10 mouse cellular contexts compared by ENCODE assay signal in genomic region chr8:84985049-84985683, GRCm38 (mm10). TPM values are rescaled to one million over a fixed set of nuclear protein-coding genes. Genes with fewer than 3 reads are reported as not detected.
DNase-seq lines count a peak whose midpoint lies in the region; ATAC-seq and TF ChIP-seq lines count a peak whose summit lies in the region.
"Had no signal": no experiment of that assay in that cellular context is flagged by ENCODE, and none has a peak within 500 bp of the region (broad histone marks: within the 10 kb centered on the region; RNA-seq: fewer than 3 reads in every experiment).

No protein-coding gene starts in this region.

- peak overlapping the region; percentile 79 for H3K4me2 ChIP-seq in stomach, embryonic 16.5 days (ENCODE audit: low read depth, low read length)

- WGBS in kidney, adult 2 months = 2% methylated on average over 23 of the region's 23 CpGs
- under 1% methylated on average over 23 of the region's 23 CpGs for WGBS in hindbrain, embryonic 10.5 days
- under 1% methylated on average over 23 of the region's 23 CpGs for WGBS in lung, adult 2 months
- under 1% methylated on average over 23 of the region's 23 CpGs for WGBS in stomach, embryonic 16.5 days

- H3K4me1 ChIP-seq in kidney, adult 2 months (ENCODE audit: control insufficient read depth, insufficient read depth, low read length) = peaks cover 45% of the 10 kb centered on the region
- peaks cover 11 to 61% of the 10 kb centered on the region in 2 experiments for H3K4me1 ChIP-seq in MEL (ENCODE audit: control insufficient read depth in 1 of 2, insufficient read depth in 2 of 2, low read length in 2 of 2)
- H3K4me1 ChIP-seq in hindbrain, embryonic 10.5 days (replicated peaks) = peaks cover 65% of the 10 kb centered on the region
- peaks cover 55% of the 10 kb centered on the region for H3K4me1 ChIP-seq in lung, adult 2 months (ENCODE audit: control insufficient read depth, insufficient read depth, low read length)
- peaks cover 47% of the 10 kb centered on the region for H3K4me1 ChIP-seq in stomach, embryonic 16.5 days (ENCODE audit: control insufficient read depth, insufficient read depth, low read length)

- no peak for DNase-seq in kidney, adult 2 months
- no peak for DNase-seq in kidney, adult 18-20 months
- peak; percentile 70 for DNase-seq in MEL (ENCODE audit: low read depth, low spot score)
- no peak for DNase-seq in hindbrain, embryonic 10.5 days (ENCODE audit: low spot score)
- no peak for DNase-seq in lung, adult 2 months
- DNase-seq in ovary, postnatal 10 days (ENCODE audit: low spot score) = no peak

- H3K4me3 ChIP-seq in kidney, adult 2 months (ENCODE audit: insufficient read depth, low read depth, low read length) = peak overlapping the region; percentile 34
- H3K4me3 ChIP-seq in MEL (ENCODE audit: control insufficient read depth in 1 of 2, insufficient read depth in 1 of 2, low read depth in 2 of 2, low read length in 2 of 2) = peak overlapping the region; percentile 61 to 65
- H3K4me3 ChIP-seq in hindbrain, embryonic 10.5 days = peak overlapping the region; percentile 66
- H3K4me3 ChIP-seq in lung, adult 2 months (replicated peaks; ENCODE audit: extremely low read depth, low read depth, low read length) = peak overlapping the region; percentile 52
- peak overlapping the region; percentile 43 for H3K4me3 ChIP-seq in stomach, embryonic 16.5 days (replicated peaks; ENCODE audit: low read length)

- peaks cover 6% of the 10 kb centered on the region; the same call in 1 of the 2 replicates for H3K79me2 ChIP-seq in MEL (ENCODE audit: control insufficient read depth, insufficient read depth, low read length, poor library complexity)

- TF ChIP-seq EP300 in MEL (IDR thresholded peaks at IDR 0.05; ENCODE audit: low read depth in 1 of 2, low read length in 2 of 2) = no peak

- H3K9me3 ChIP-seq in MEL (replicated peaks; ENCODE audit: insufficient read depth, low read length) = no peaks in the 10 kb centered on the region
- no peaks in the 10 kb centered on the region for H3K9me3 ChIP-seq in hindbrain, embryonic 10.5 days
- H3K9me3 ChIP-seq in stomach, embryonic 16.5 days (replicated peaks; ENCODE audit: control insufficient read depth, low read length) = no peaks in the 10 kb centered on the region

- no peak for TF ChIP-seq RAD21 in MEL (IDR thresholded peaks at IDR 0.05; ENCODE audit: low read depth, low read length)

- no peaks in the 10 kb centered on the region for H3K36me3 ChIP-seq in kidney, adult 2 months (ENCODE audit: control insufficient read depth, insufficient read depth, low read length)
- peaks cover 0 to 50% of the 10 kb centered on the region in 2 experiments; a peak in 2 of 4 replicates for H3K36me3 ChIP-seq in MEL (ENCODE audit: control insufficient read depth in 1 of 2, insufficient read depth in 2 of 2, low read length in 2 of 2)
- no peaks in the 10 kb centered on the region for H3K36me3 ChIP-seq in hindbrain, embryonic 10.5 days
- no peaks in the 10 kb centered on the region for H3K36me3 ChIP-seq in stomach, embryonic 16.5 days (ENCODE audit: control insufficient read depth, insufficient read depth, low read length)

- no peaks in the 10 kb centered on the region for H3K27me3 ChIP-seq in kidney, adult 2 months (replicated peaks; ENCODE audit: control insufficient read depth, insufficient read depth, low read length)
- no peaks in the 10 kb centered on the region for H3K27me3 ChIP-seq in MEL (ENCODE audit: control insufficient read depth in 1 of 2, insufficient read depth in 2 of 2, low read length in 2 of 2)
- peaks cover 87% of the 10 kb centered on the region for H3K27me3 ChIP-seq in hindbrain, embryonic 10.5 days (ENCODE audit: insufficient read depth, poor library complexity, severe bottlenecking)
- H3K27me3 ChIP-seq in stomach, embryonic 16.5 days (ENCODE audit: control insufficient read depth, insufficient read depth, low read length) = no peaks in the 10 kb centered on the region

- peak overlapping the region; percentile 88 for H3K9ac ChIP-seq in MEL (ENCODE audit: control insufficient read depth, low read depth, low read length, poor library complexity, severe bottlenecking)
- H3K9ac ChIP-seq in stomach, embryonic 16.5 days (ENCODE audit: low read length) = peak overlapping the region; percentile 65

- H3K27ac ChIP-seq in kidney, adult 2 months (ENCODE audit: insufficient read depth, low read depth, low read length) = peak overlapping the region; percentile 84
- peak overlapping the region; percentile 91 for H3K27ac ChIP-seq in MEL (ENCODE audit: control insufficient read depth, low read depth, low read length)
- H3K27ac ChIP-seq in hindbrain, embryonic 10.5 days = peak overlapping the region; percentile 84
- H3K27ac ChIP-seq in stomach, embryonic 16.5 days (ENCODE audit: low read length) = peak overlapping the region; percentile 94

- TF ChIP-seq POLR2A in kidney, adult 2 months (IDR thresholded peaks at IDR 0.05; ENCODE audit: low read depth, low read length) = no peak
- TF ChIP-seq POLR2A in MEL (IDR thresholded peaks at IDR 0.05; ENCODE audit: control insufficient read depth in 1 of 2, insufficient read depth in 1 of 2, low read depth in 1 of 2, low read length in 2 of 2, poor library complexity in 1 of 2) = no peak; a peak in 1 of 4 replicates
- no peak for TF ChIP-seq POLR2A in lung, adult 2 months (IDR thresholded peaks at IDR 0.05; ENCODE audit: borderline replicate concordance, extremely low read depth, low read depth, low read length)

- TF ChIP-seq CTCF in kidney, adult 2 months (conservative IDR thresholded peaks at IDR 0.05; ENCODE audit: insufficient read depth, insufficient read length, low read depth, low read length) = no peak
- TF ChIP-seq CTCF in MEL (IDR thresholded peaks at IDR 0.05 in 2 of 3, conservative IDR thresholded peaks at IDR 0.05 in 1 of 3; ENCODE audit: control insufficient read depth in 1 of 3, insufficient read depth in 1 of 3, low read depth in 2 of 3, low read length in 3 of 3, poor library complexity in 1 of 3, severe bottlenecking in 1 of 3) = no peak
- no peak for TF ChIP-seq CTCF in lung, adult 2 months (IDR thresholded peaks at IDR 0.05; ENCODE audit: insufficient read depth, low read length)

- ATAC-seq in stomach, embryonic 16.5 days (ENCODE audit: insufficient read depth, low FRiP score) = no peak
- no peak for ATAC-seq in monocyte, adult 5-6 weeks (replicated peaks; ENCODE audit: insufficient number of reproducible peaks, low FRiP score, low TSS enrichment, poor library complexity, severe bottlenecking)

TF ChIP-seq in MEL, 35 proteins besides CTCF, POLR2A, EP300 and RAD21 (continues in another document):
- TF ChIP-seq BHLHE40 (IDR thresholded peaks at IDR 0.05; ENCODE audit: borderline replicate concordance, low read depth, low read length) (0 out of 2 replicates have a peak, but pooled peaks have one; percentile 11), TBP (IDR thresholded peaks at IDR 0.05; ENCODE audit: low read depth, low read length) (peak; percentile 59; the same call in 1 of the 2 replicates), GATA1 (IDR thresholded peaks at IDR 0.05; ENCODE audit: low read depth, low read length) (no peak), CHD2 (IDR thresholded peaks at IDR 0.05; ENCODE audit: low read length) (no peak)

RNA-seq across cellular contexts. Expression of gene Hook2, which starts 5.2 kb away (rescaled TPM):
- polyA plus RNA-seq in kidney, adult 2 months (2012; rRNA removed) = 34.5 and 34.6 TPM in 2 replicates
- total RNA-seq in MEL (2012; rRNA removed) = 10.5 and 11.5 TPM in 2 replicates
- 10 to 100 TPM in 1 of 2 experiments, not detected in 1; 17.5 TPM for polyA plus RNA-seq in MEL (2012; ENCODE audit: insufficient read depth in 1 of 2, insufficient read length in 2 of 2, low read depth in 1 of 2, low replicate concordance in 2 of 2, missing spikeins in 1 of 2)
- 14.5 and 16.8 TPM in 2 replicates for polyA plus RNA-seq in hindbrain, embryonic 10.5 days (2016; fragmentation: Nextera tagmentation; extraction: Ambion mirVana)
- polyA plus RNA-seq in lung, adult 2 months (2012; rRNA removed) = 9.5 and 10.5 TPM in 2 replicates
- polyA plus RNA-seq in stomach, embryonic 16.5 days (2015; fragmentation: Nextera tagmentation; extraction: Ambion mirVana) = 50.0 TPM in 2 replicates
- 4.2 to 8.7 TPM (median 4.5 TPM) in 3 replicates for total RNA-seq in monocyte, adult 5-6 weeks (2017)

RNA-seq across cellular contexts. Expression of gene Junb, which starts 6.6 kb away (rescaled TPM):
- polyA plus RNA-seq in kidney, adult 2 months (2012; rRNA removed) = 19.2 and 20.9 TPM in 2 replicates
- 49.6 and 72.7 TPM in 2 replicates for total RNA-seq in MEL (2012; rRNA removed)
- 10 to 100 TPM in 1 of 2 experiments, not detected in 1; 41.6 TPM for polyA plus RNA-seq in MEL (2012; ENCODE audit: insufficient read depth in 1 of 2, insufficient read length in 2 of 2, low read depth in 1 of 2, low replicate concordance in 2 of 2, missing spikeins in 1 of 2)
- 6.5 and 8.7 TPM in 2 replicates for polyA plus RNA-seq in hindbrain, embryonic 10.5 days (2016; fragmentation: Nextera tagmentation; extraction: Ambion mirVana)
- 80.8 and 125 TPM in 2 replicates for polyA plus RNA-seq in lung, adult 2 months (2012; rRNA removed)
- polyA plus RNA-seq in stomach, embryonic 16.5 days (2015; fragmentation: Nextera tagmentation; extraction: Ambion mirVana) = 21.6 and 25.8 TPM in 2 replicates
- total RNA-seq in monocyte, adult 5-6 weeks (2017) = 405 to 735 TPM (median 444 TPM) in 3 replicates

RNA-seq across cellular contexts. Expression of gene Rnaseh2a, which starts 15.6 kb away (rescaled TPM):
- 29.4 and 34.4 TPM in 2 replicates for polyA plus RNA-seq in kidney, adult 2 months (2012; rRNA removed)
- total RNA-seq in MEL (2012; rRNA removed) = 105 TPM in 2 replicates
- polyA plus RNA-seq in MEL (2012; ENCODE audit: insufficient read depth in 1 of 2, insufficient read length in 2 of 2, low read depth in 1 of 2, low replicate concordance in 2 of 2, missing spikeins in 1 of 2) = 100 to 1,000 TPM in 1 of 2 experiments, not detected in 1; 109 TPM
- 137 and 146 TPM in 2 replicates for polyA plus RNA-seq in hindbrain, embryonic 10.5 days (2016; fragmentation: Nextera tagmentation; extraction: Ambion mirVana)
- polyA plus RNA-seq in lung, adult 2 months (2012; rRNA removed) = 27.4 and 30.4 TPM in 2 replicates
- polyA plus RNA-seq in stomach, embryonic 16.5 days (2015; fragmentation: Nextera tagmentation; extraction: Ambion mirVana) = 97.5 and 108 TPM in 2 replicates
- total RNA-seq in monocyte, adult 5-6 weeks (2017) = 43.9 to 58.8 TPM (median 58.1 TPM) in 3 replicates

RNA-seq across cellular contexts. Expression of gene Prdx2, which starts 15.8 kb away (rescaled TPM):
- 304 and 376 TPM in 2 replicates for polyA plus RNA-seq in kidney, adult 2 months (2012; rRNA removed)
- 502 and 643 TPM in 2 replicates for total RNA-seq in MEL (2012; rRNA removed)
- polyA plus RNA-seq in MEL (2012; ENCODE audit: insufficient read depth in 1 of 2, insufficient read length in 2 of 2, low read depth in 1 of 2, low replicate concordance in 2 of 2, missing spikeins in 1 of 2) = 100 to 1,000 TPM; 679 to 773 TPM
- 1,241 and 1,456 TPM in 2 replicates for polyA plus RNA-seq in hindbrain, embryonic 10.5 days (2016; fragmentation: Nextera tagmentation; extraction: Ambion mirVana)
- polyA plus RNA-seq in lung, adult 2 months (2012; rRNA removed) = 93.2 and 117 TPM in 2 replicates
- polyA plus RNA-seq in stomach, embryonic 16.5 days (2015; fragmentation: Nextera tagmentation; extraction: Ambion mirVana) = 584 and 593 TPM in 2 replicates
- total RNA-seq in monocyte, adult 5-6 weeks (2017) = 153 to 207 TPM (median 196 TPM) in 3 replicates

RNA-seq across cellular contexts. Expression of gene Gm49661, which starts 15.9 kb away (rescaled TPM):
- polyA plus RNA-seq in kidney, adult 2 months (2012; rRNA removed) = not detected in 2 replicates
- 3.9 and 4.7 TPM in 2 replicates for total RNA-seq in MEL (2012; rRNA removed)
- polyA plus RNA-seq in MEL (2012; ENCODE audit: insufficient read depth in 1 of 2, insufficient read length in 2 of 2, low read depth in 1 of 2, low replicate concordance in 2 of 2, missing spikeins in 1 of 2) = not detected
- not detected in 2 replicates for polyA plus RNA-seq in hindbrain, embryonic 10.5 days (2016; fragmentation: Nextera tagmentation; extraction: Ambion mirVana)
- not detected in 2 replicates for polyA plus RNA-seq in lung, adult 2 months (2012; rRNA removed)
- not detected in 2 replicates for polyA plus RNA-seq in stomach, embryonic 16.5 days (2015; fragmentation: Nextera tagmentation; extraction: Ambion mirVana)
- total RNA-seq in monocyte, adult 5-6 weeks (2017) = not detected in 3 replicates
- total RNA-seq: neutrophil, adult 5-6 weeks had no signal
- polyA plus RNA-seq: brain, embryonic 14.5 days had no signal
